Mouse (Mus musculus) heart, adult 11 months (tissue): ENCODE measurements around the gene Ap1b1.
A peak's percentile ranks its signal among the peaks of the same experiment; 100 is the strongest.

Experiments used
- DNase-seq: peaks from one replicate; pipeline ENCODE4 v3.0.0; 2022

Gene Ap1b1

GRCm38 (mm10) chr11:4987487-4987852 lies 846 bp downstream of the Ap1b1 start:
- DNase-seq: peak; percentile 90

GRCm38 (mm10) chr11:4989187-4989586 lies 2.6 kb downstream of the Ap1b1 start:
- peak; percentile 95 for DNase-seq

- DNase-seq: no peak
Measured at GRCm38 (mm10) chr11:4992471-4992870, 5.8 kb downstream of the Ap1b1 start.

GRCm38 (mm10) chr11:4995676-4996075 lies 9.1 kb downstream of the Ap1b1 start:
- DNase-seq: no peak

GRCm38 (mm10) chr11:4996621-4997199 lies 10.1 kb downstream of the Ap1b1 start:
- no peak for DNase-seq

DNA sequence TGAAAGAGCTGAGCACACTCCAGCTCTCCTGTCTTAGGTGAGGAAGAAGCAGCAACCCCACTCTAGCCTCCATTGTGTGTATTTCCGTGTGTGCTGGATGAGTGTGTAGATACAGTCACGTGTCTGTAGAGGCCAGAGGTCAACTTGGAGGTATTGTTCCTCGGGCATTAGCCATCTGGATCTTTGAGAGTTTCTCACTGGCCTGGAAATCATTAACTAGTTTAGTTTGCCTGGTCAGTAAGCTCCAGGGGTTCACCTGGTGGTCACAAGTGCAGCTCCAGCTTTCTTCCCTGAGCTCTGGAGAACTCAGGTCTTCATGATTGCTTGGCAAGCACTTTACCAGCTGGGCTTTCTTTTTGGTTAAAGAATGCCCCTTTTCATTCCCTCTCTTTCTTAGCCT lies 11.7 kb downstream of the Ap1b1 start:
- DNase-seq: no peak

GRCm38 (mm10) chr11:4998762-4999161 lies 12.1 kb downstream of the Ap1b1 start:
- no peak for DNase-seq

DNA sequence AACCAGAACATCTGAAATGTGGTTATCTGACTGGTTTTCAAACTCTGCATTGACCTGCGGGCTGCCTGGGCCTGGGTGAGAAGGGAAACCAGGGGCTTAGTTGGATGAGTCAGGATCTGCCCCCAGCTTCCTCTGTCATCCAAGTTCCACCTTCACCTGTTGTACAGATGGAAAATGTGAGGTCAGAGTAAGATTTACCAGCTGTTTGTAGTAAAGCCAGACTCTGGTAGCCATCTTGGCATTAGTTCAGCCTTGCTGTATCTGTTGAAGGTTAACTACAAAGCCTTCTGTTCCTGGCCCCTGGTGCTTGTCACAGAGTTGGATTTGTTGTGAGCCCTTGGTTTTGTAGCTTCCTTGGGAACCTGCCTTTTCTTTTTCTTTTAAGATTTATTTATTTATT lies 13.6 kb downstream of the Ap1b1 start:
- no peak for DNase-seq

DNA sequence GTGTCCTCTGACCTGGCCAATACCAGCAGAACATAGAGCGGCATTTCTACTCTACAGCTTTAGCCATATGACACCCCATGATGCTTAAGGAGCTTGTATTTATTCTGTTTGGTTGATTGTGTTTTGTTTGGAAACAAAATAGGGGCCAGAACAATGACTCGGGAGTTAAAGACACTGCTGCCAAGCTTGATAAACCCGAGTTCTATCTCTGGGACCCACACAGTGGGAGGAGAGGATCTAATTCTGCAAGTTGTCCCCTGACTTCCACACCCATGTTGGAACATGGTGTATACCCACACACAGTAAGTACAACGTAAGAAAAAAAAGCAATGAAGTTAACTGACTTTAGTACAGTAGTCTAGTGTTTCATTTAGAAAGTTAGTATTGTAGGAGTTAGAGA lies 16.2 kb downstream of the Ap1b1 start:
- DNase-seq: no peak

- DNase-seq: no peak
Measured at GRCm38 (mm10) chr11:5005528-5005927, 18.9 kb downstream of the Ap1b1 start.

DNA sequence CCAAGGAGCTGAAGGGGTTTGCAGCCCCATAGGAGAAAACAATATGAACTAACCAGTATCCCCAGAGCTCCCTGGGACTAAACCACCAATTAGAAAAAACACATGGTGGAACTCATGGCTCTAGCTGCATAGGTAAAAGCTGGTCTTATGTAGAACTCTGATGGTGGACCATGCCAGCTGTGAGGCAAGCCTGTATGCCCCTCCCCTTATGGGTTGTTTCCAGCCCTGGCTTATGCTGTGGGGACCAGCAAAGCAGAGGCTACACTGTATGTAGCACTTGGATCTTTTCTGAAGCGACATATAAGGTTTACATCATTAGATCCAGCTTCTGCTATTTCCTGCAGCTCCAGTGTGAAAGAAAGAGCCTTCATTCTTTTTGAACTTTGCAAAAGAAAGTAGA lies 20.6 kb downstream of the Ap1b1 start:
- no peak for DNase-seq

- DNase-seq: no peak
Measured at GRCm38 (mm10) chr11:5008867-5009266, 22.2 kb downstream of the Ap1b1 start.

GRCm38 (mm10) chr11:5009354-5010074 lies 22.9 kb downstream of the Ap1b1 start:
- DNase-seq: no peak

- no peak for DNase-seq
Measured at GRCm38 (mm10) chr11:5010205-5010604, 23.6 kb downstream of the Ap1b1 start.

DNA sequence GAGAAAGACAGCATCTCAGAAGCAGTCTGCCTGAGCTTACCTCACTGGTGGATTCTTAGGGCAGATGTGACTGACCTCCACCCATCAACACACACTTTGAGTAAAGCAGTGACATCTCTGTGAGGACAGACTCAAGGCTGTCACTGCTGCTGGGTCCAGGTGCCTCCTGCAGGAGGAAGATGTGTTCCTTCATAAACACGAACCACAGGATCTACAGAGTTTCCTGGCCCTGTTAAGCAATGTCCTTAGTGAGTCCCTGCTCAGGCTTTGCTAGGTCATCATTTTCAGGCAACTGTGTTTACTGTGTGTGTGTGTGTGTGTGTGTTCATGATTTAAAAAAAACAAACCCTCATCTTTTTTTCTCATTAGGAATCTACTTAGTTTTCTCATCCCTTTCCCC lies 24.9 kb downstream of the Ap1b1 start:
- no peak for DNase-seq

DNA sequence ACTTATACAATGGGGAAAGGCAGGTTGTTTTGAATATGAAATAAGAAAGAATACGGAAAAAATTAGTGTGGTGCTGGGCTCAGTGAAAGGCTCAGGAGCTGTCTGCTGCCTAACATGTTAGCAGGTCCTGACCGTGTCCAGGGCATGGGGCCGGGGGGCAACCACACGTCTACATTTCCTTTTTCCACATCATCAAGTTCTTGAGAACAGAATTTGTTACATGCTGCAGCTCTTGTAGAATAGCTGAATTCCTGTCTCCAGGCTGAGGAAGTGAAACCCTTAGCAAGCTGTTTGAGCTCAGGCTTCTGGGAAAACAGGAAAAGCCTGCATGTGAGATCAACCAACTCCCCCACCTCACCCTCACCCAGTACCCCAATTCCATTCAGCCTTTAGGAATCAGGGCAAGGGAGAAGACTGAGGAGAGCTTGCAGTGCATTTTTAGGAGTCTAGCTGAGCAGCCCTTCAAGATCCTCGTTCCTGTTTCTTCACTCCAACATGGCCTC lies 25.6 kb downstream of the Ap1b1 start:
- DNase-seq: peak; percentile 97

DNA sequence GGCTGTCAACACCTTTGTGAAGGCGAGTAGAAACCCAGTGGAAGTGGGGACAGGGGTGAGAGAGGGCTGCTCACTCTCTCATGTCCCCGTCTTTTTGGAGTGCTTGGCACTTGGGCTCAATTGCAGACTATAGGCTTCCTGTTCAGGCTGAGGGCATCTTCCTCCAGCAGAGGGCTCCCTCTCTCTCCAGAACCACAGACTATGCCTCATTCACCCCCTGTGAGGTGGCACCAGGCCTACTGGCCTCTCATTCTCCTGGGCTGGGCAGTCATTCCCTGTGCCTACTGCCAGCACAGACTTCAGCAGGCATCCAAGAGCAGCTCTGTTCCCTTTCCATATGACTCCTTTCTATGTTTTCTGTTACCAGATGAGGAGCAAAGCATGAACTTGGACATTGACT lies 29.1 kb downstream of the Ap1b1 start:
- peak; percentile 97 for DNase-seq

DNA sequence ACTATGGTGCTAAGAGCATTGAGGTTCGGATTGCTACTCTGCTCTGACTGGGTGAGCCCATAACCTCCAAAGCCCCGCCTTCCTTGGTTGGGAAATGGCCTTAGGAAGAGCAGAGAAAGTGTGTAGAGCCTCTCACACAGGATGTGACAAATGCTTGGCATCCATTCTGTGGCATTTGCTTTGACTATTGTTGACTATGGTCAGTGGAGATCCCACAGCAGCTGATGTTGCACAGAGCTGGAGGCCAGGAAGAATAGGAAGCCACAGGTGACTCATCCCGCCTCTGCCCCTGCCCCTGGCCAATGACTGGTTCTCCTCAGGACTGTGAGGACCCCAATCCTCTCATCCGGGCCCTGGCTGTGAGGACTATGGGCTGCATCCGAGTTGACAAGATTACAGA lies 29.7 kb downstream of the Ap1b1 start:
- no peak for DNase-seq

DNA sequence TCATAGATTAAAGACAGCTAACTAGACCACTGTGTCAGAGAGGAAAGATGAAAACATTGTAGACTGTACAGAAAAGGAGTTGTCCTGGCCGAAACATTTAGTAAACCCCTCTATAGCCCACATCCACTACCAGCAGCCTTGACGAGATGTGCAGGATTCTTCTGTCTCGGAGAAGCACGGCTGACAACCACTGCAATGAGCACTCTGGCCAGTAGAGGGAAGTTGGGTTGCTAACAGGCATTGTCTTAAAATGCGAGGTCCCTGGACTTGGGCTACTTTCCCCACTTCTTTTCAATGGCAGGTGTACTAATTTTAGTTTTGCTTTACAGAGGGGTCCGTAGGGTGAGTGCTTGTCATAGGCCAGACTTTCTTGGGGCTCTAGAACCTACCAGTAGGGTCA lies 30.9 kb downstream of the Ap1b1 start:
- no peak for DNase-seq

DNA sequence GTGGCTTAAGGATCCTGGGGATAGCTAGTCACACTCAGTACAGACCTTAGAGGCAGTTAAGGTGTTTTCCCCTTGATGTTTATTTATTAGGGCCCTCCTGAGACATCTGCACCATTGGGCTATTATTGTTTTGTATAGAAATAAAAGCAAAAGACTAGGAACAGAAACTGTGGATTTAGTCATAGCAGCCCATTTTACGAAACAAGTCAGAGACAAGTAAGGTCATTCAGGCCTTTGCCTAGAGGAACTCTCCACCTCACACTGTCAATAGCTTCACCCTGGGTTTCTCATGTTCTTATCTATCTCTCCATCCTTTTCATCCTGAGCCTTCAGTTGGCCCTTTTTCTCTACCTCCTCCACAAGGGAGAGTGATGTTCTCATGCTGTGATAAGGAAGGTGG lies 38.5 kb downstream of the Ap1b1 start:
- no peak for DNase-seq

- DNase-seq: no peak
Measured at GRCm38 (mm10) chr11:5028228-5028627, 41.6 kb downstream of the Ap1b1 start.

GRCm38 (mm10) chr11:5032706-5033105 lies 46.1 kb downstream of the Ap1b1 start:
- DNase-seq: no peak

- peak; percentile 97 for DNase-seq
Measured at GRCm38 (mm10) chr11:5033136-5033535, 46.5 kb downstream of the Ap1b1 start.

DNA sequence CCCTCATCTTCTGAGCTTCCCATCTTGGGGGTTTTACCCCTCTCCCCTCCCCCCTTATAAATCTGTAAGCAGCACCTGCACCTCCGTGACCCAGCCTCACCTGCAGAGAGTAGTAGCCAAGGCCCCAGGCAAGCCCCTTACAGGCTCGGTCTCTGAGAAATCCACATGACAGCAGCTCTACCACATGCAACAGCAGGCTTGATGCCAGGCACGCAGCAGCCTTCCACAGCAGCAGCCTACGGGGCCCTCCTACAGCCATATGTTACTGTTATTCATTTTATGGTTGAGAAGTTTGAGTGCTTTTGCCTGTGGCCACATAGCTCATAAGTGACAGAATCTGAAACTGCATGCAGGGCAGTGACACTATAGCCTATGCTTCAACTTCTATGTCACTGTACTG lies 48.8 kb downstream of the Ap1b1 start:
- no peak for DNase-seq
